Mouse (Mus musculus) spleen, postnatal 14 days (tissue): ENCODE measurements around the gene Ppp2r5a.
A peak's percentile ranks its signal among the peaks of the same experiment; 100 is the strongest.
"Not testable (repeated sequence)": the region's sequence is repeated elsewhere in the genome, so short reads cannot be mapped to it uniquely, and the experiment has no call there.

Experiments
- DNase-seq, 2 experiments: peaks; one replicate each; pipeline ENCODE4 v3.0.0; 2021 to 2022; ENCODE audit warnings: low spot score in 2 of 2

Ppp2r5a gene

GRCm38 (mm10) chr1:191403074-191403473 is at the start of gene Ppp2r5a:
Gene Ppp2r5a, minus strand, starts transcription at chr1:191403272.
- no peak for DNase-seq

- no peak for DNase-seq
These were observed 47.5 kb upstream of the Ppp2r5a start for GRCm38 (mm10) chr1:191450614-191451013.

- no peak for DNase-seq
These were observed 46.5 kb upstream of the Ppp2r5a start for GRCm38 (mm10) chr1:191449537-191449936.

- no peak for DNase-seq
These were observed 44.4 kb upstream of the Ppp2r5a start for GRCm38 (mm10) chr1:191447391-191448016.

GRCm38 (mm10) chr1:191446307-191446706 is 43.2 kb upstream of the Ppp2r5a start:
- DNase-seq, result no peak

GRCm38 (mm10) chr1:191445831-191446258 is 42.8 kb upstream of the Ppp2r5a start:
- DNase-seq, result peak in 1 of 2 experiments; percentile 21

- DNase-seq, result no peak
These were observed 42.3 kb upstream of the Ppp2r5a start for GRCm38 (mm10) chr1:191445401-191445800.

- DNase-seq, result no peak
These were observed 41.4 kb upstream of the Ppp2r5a start for GRCm38 (mm10) chr1:191444467-191444866.

GRCm38 (mm10) chr1:191439011-191439410 is 35.9 kb upstream of the Ppp2r5a start:
- DNase-seq, result no peak

- DNase-seq, result no peak
These were observed 35.5 kb upstream of the Ppp2r5a start for GRCm38 (mm10) chr1:191438546-191438945.

GRCm38 (mm10) chr1:191436647-191437046 is 33.6 kb upstream of the Ppp2r5a start:
- DNase-seq, result no peak

- no peak for DNase-seq
These were observed 32.3 kb upstream of the Ppp2r5a start for GRCm38 (mm10) chr1:191435359-191435758.

GRCm38 (mm10) chr1:191432531-191432930 is 29.5 kb upstream of the Ppp2r5a start:
- no peak for DNase-seq

GRCm38 (mm10) chr1:191432023-191432422 is 29.0 kb upstream of the Ppp2r5a start:
- DNase-seq, result no peak

- no peak for DNase-seq
These were observed 27.0 kb upstream of the Ppp2r5a start for GRCm38 (mm10) chr1:191430121-191430520.

GRCm38 (mm10) chr1:191425884-191426283 is 22.8 kb upstream of the Ppp2r5a start:
- no peak for DNase-seq

GRCm38 (mm10) chr1:191423201-191423600 is 20.1 kb upstream of the Ppp2r5a start:
- DNase-seq, result no peak

- DNase-seq, result not testable (repeated sequence)
These were observed 19.6 kb upstream of the Ppp2r5a start for GRCm38 (mm10) chr1:191422714-191423113.

GRCm38 (mm10) chr1:191422164-191422563 is 19.1 kb upstream of the Ppp2r5a start:
- no peak for DNase-seq

GRCm38 (mm10) chr1:191421426-191421999 is 18.4 kb upstream of the Ppp2r5a start:
- no peak for DNase-seq

- no peak for DNase-seq
These were observed 17.9 kb upstream of the Ppp2r5a start for GRCm38 (mm10) chr1:191420930-191421404.

GRCm38 (mm10) chr1:191419991-191420751 is 17.1 kb upstream of the Ppp2r5a start:
- DNase-seq, result no peak

GRCm38 (mm10) chr1:191419421-191419820 is 16.3 kb upstream of the Ppp2r5a start:
- DNase-seq, result no peak
